Mouse (Mus musculus) forebrain, embryonic 16.5 days (tissue): ENCODE data around the gene Gm14137. TPM values are rescaled to one million over a fixed set of nuclear protein-coding genes. Genes with fewer than 3 reads are reported as not detected.
A peak's percentile ranks its signal among the peaks of the same experiment; 100 is the strongest.

Experiments
- ATAC-seq: fragments of 200-750 bp; cut with Nextera tagmentation; 2 replicates; pipeline ENCODE4 v1.8.0; 2017; ENCODE audit warnings: mild to moderate bottlenecking, moderate library complexity
- H3K27ac ChIP-seq: fragments of 300-500 bp; sonication (generic); 2 replicates; pipeline ENCODE4 v1.5.1; 2014; ENCODE audit warnings: low read length, control low read depth
- H3K27me3 ChIP-seq: fragments of 300-500 bp; sonication (generic); replicated peaks from 2 replicates; pipeline ENCODE4 v1.6.1; 2014; ENCODE audit warnings: low read length; ENCODE audit not compliant: control insufficient read depth, insufficient read depth
- H3K36me3 ChIP-seq: fragments of 300-500 bp; sonication (generic); 2 replicates; pipeline ENCODE4 v1.6.1; 2014; ENCODE audit not compliant: control insufficient read depth, insufficient read depth
- H3K4me1 ChIP-seq: fragments of 300-500 bp; sonication (generic); replicated peaks from 2 replicates; pipeline ENCODE4 v1.6.1; 2014; ENCODE audit warnings: low read length; ENCODE audit not compliant: control insufficient read depth, insufficient read depth
- H3K4me2 ChIP-seq: fragments of 300-500 bp; sonication (generic); 2 replicates; pipeline ENCODE4 v1.6.1; 2014; ENCODE audit warnings: mild to moderate bottlenecking, low read length, control low read depth
- H3K4me3 ChIP-seq: fragments of 300-500 bp; sonication (generic); replicated peaks from 2 replicates; pipeline ENCODE4 v1.5.1; 2014; ENCODE audit warnings: mild to moderate bottlenecking, low read length, control low read depth
- H3K9ac ChIP-seq: fragments of 300-500 bp; sonication (generic); replicated peaks from 2 replicates; pipeline ENCODE4 v1.6.1; 2014; ENCODE audit warnings: low read depth, low read length, control low read depth
- H3K9me3 ChIP-seq: fragments of 300-500 bp; sonication (generic); 2 replicates; pipeline ENCODE4 v1.6.1; 2016; ENCODE audit warnings: low read length; ENCODE audit not compliant: control insufficient read depth
- WGBS: fragments of 180-500 bp; shearing (Covaris S2); extraction: QIAGEN DNeasy Blood & Tissue Kit; methylation state at CpG from one replicate; pipeline ENCODE4 v1.1.7; 2014; 5-methylcytosine and 5-hydroxymethylcytosine counted together
- polyA plus RNA-seq: library from polyadenylated mRNA; unstranded; fragments of >200 nt; fragmentation: Nextera tagmentation; extraction: Ambion mirVana; gene quantifications from 2 replicates; pipeline ENCODE4 v1.2.1, GENCODE M21; 2015

Gene Gm14137
- polyA plus RNA-seq, 1 experiment from 2014 or later = 1.3 TPM

DNA sequence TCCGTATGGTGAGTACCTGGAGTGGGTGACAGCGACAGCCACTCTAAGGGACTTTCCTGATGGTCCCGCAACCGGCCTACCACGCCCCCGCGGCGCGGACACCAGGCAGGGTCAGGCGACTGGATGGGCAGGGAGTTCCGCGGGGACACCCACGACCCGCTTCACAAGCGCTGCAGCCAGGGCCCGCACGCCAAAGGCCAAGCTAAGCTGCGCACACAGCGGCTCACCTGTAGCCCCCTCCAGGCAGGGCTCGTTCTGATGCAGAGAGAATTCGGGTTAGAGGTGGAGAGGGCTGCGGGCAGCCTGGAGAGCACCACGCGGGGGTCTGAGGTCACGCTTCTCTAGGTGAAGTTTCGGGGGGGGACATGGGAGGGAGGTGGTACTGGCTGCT, 6.4 kb upstream of the Gm14137 start:
- Histone ChIP-seq H3K27ac (no peak overlapping the region), H3K4me2 (peak overlapping the region; percentile 100), H3K36me3 (no peaks in the 10 kb centered on the region), H3K27me3 (peaks cover 18% of the 10 kb centered on the region), H3K9ac (peak overlapping the region; percentile 33), H3K4me1 (peaks cover 16% of the 10 kb centered on the region), H3K9me3 (no peaks in the 10 kb centered on the region), H3K4me3 (peak overlapping the region; percentile 61)
- ATAC-seq = peak; percentile 49
- WGBS = 2% methylated on average over 26 of the region's 26 CpGs

DNA sequence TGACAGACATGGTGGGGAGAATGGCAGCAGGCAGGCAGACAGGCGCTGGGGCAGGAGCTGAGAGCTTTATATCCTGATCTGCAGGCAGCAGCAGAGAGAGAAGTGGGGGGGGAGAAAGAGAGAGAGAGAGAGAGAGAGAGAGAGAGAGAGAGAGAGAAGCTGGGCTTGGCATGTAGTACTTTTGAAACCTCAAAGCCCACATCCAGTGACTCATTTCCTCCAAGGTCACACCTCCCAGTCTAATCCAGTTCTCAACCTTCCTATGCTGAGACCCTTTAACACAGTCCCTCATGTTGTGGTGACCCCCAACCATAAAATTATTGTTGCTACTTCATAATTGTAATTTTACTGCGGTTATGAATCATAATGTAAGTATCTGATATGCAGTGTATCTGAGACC, 4.0 kb upstream of the Gm14137 start:
- Histone ChIP-seq H3K27ac (no peak overlapping the region), H3K36me3 (no peaks in the 10 kb centered on the region), H3K9ac (no peak overlapping the region), H3K4me1 (peaks cover 26% of the 10 kb centered on the region), H3K9me3 (no peaks in the 10 kb centered on the region), H3K4me3 (no peak overlapping the region), H3K4me2 (no peak overlapping the region), H3K27me3 (peaks cover 15% of the 10 kb centered on the region)
- ATAC-seq = no peak
- WGBS = 87% methylated on average over 2 of the region's 2 CpGs

DNA sequence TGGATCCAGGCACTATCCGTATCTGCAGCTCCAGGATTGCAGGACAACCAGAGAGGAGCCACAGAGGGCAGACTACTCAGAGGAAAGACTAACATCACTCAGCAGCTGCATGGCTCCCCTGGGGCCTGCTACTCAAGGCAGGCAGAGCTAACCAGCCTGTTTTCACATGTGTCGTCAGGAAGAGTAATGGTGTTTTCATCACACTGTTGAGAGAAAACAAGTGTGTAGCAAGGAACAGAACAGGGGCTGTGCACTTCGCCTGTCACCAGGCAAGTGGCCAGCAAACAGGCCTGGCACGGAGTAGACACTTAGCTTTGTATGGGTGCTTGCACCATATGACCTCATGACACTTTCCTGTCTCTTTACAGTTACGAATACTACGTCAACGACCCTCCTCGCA, 2.7 kb upstream of the Gm14137 start:
- WGBS = 85% methylated on average over 8 of the region's 8 CpGs
- H3K27ac ChIP-seq = no peak overlapping the region
- ATAC-seq = no peak

DNA sequence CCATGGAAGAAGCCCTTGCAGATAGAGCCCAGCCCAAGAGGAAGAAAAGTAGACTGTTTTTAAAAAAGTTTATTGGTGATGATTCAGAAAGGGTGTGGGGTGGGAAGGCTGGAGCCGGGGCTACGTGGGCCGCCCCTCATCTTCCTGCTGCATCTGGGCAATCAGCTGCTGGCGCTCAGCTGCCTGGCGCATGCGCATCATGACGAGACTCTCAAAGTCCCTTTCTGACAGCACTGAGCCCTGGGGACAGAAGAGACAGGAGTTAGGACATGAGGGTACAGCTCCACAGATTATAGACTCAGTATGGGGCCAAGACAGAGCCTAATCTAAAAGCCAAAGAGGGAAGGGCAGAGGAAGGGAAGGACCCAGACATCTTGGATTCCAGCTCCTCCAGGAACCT, 1.9 kb upstream of the Gm14137 start:
- WGBS = 81% methylated on average over 7 of the region's 7 CpGs
- no peak overlapping the region for H3K9ac ChIP-seq
- peaks cover 17% of the 10 kb centered on the region for H3K4me1 ChIP-seq
- no peak overlapping the region for H3K27ac ChIP-seq
- no peaks in the 10 kb centered on the region for H3K9me3 ChIP-seq
- H3K36me3 ChIP-seq = no peaks in the 10 kb centered on the region
- H3K4me3 ChIP-seq = no peak overlapping the region
- H3K27me3 ChIP-seq = peaks cover 2% of the 10 kb centered on the region
- H3K4me2 ChIP-seq = no peak overlapping the region
- no peak for ATAC-seq

More for the DNA sequence above, 2.7 kb upstream of the Gm14137 start:
- Histone ChIP-seq H3K4me1 (peaks cover 26% of the 10 kb centered on the region), H3K27me3 (peaks cover 10% of the 10 kb centered on the region), H3K4me2 (no peak overlapping the region), H3K9ac (no peak overlapping the region), H3K9me3 (no peaks in the 10 kb centered on the region), H3K4me3 (no peak overlapping the region), H3K36me3 (no peaks in the 10 kb centered on the region)

DNA sequence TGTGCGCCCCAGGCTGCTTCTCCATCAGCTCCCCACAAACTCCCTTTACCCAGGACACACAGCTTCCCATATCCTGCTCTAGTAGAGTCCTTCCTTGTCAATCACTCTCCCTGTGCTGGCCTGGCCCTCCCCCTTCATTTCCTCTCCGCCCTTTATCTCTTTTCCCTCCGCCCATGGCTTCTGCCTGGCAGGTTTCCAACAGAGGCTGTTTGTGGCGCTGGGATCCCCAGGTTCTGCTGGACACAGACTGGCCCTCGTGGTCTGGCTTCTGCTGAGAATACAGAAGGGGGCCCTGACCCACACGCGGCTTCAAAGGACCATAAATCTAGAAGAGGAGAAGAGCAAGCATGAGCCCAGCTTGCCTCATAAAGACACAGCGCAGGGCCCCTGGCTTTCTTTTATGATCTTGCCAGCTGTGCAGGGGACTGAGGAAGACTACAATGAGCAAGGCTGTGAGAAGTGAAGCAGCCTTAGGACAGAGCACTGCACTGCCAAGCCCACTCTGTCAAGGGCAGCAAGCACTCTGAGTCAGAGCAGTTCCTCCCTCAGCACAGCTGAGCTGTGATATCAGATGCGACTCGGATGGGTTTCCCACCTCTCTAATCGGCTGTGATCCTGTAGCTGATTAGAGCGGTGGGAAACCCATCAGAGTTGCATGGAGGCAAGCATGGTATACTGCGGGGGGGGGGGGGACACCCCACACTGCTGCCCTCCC, 1.3 kb upstream of the Gm14137 start:
- peaks cover 11% of the 10 kb centered on the region for H3K4me1 ChIP-seq
- 30% methylated on average over 13 of the region's 13 CpGs for WGBS
- 0 out of 2 replicates have a peak, but pooled peaks have one; percentile 26 for ATAC-seq
- H3K9ac ChIP-seq = 0 out of 2 replicates have a peak overlapping the region, but pooled peaks have one; percentile 19
- no peak overlapping the region for H3K4me2 ChIP-seq
- H3K36me3 ChIP-seq = no peaks in the 10 kb centered on the region
- no peaks in the 10 kb centered on the region; the same call in 1 of the 2 replicates for H3K27me3 ChIP-seq
- H3K4me3 ChIP-seq = no peak overlapping the region
- no peaks in the 10 kb centered on the region for H3K9me3 ChIP-seq
- no peak overlapping the region for H3K27ac ChIP-seq

DNA sequence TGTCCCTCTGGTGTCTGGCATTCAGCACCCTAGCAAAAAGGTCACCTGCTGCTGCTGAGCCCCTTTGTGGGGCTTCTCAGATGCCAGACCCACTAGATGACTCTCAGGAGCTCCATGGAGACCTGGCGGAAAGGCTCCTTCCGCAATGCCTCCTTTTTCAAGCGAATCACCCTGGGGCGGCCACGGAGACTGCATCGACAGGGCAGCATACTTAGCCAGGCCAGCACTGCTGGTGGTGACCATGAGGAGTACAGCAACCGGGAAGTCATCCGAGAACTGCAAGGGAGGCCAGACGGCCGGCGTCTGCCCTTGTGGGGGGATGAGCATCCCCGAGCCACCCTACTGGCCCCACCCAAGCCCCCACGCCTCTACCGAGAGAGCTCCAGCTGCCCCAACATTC, 557 bp downstream of the Gm14137 start:
- no peak overlapping the region for H3K4me3 ChIP-seq
- H3K9me3 ChIP-seq = no peaks in the 10 kb centered on the region
- no peak overlapping the region for H3K4me2 ChIP-seq
- H3K27ac ChIP-seq = no peak overlapping the region
- 63% methylated on average over 14 of the region's 14 CpGs for WGBS
- peaks cover 11% of the 10 kb centered on the region for H3K4me1 ChIP-seq
- no peak for ATAC-seq
- no peak overlapping the region for H3K9ac ChIP-seq
- peaks cover 2% of the 10 kb centered on the region; the same call in 1 of the 2 replicates for H3K36me3 ChIP-seq
- H3K27me3 ChIP-seq = no peaks in the 10 kb centered on the region

DNA sequence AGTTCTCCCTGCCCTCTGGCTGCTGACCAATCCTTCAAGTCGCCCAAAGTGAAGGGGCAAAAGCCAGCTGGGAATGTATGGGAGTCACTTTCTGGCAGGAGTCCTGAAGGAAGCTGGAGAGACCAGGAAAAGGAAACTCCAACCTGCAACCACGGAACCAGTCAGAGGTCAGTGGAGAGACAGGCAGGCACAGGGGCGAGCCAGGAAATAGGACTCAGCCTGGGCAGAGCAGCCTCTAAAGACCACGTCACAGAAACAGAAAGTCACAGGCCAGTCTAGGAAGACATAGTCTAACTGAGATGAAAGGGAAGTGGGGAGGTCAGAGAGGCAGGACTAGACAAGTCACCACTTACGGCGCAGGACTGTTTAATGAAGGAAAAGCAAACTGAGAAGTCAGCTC, 1.3 kb downstream of the Gm14137 start:
- Histone ChIP-seq H3K4me3 (no peak overlapping the region), H3K9ac (no peak overlapping the region), H3K4me1 (peaks cover 11% of the 10 kb centered on the region), H3K36me3 (peaks cover 6% of the 10 kb centered on the region; the same call in 1 of the 2 replicates), H3K9me3 (no peaks in the 10 kb centered on the region), H3K27me3 (no peaks in the 10 kb centered on the region), H3K27ac (no peak overlapping the region), H3K4me2 (no peak overlapping the region)
- ATAC-seq = no peak
- WGBS = 76% methylated on average over 6 of the region's 6 CpGs

- Histone ChIP-seq H3K9ac (no peak overlapping the region), H3K36me3 (peaks cover 6% of the 10 kb centered on the region; the same call in 1 of the 2 replicates), H3K4me2 (no peak overlapping the region), H3K9me3 (no peaks in the 10 kb centered on the region), H3K27me3 (no peaks in the 10 kb centered on the region), H3K4me1 (peaks cover 11% of the 10 kb centered on the region), H3K27ac (no peak overlapping the region), H3K4me3 (no peak overlapping the region)
- ATAC-seq = no peak
- WGBS = 63% methylated on average over 3 of the region's 3 CpGs
These were observed 2.5 kb downstream of the Gm14137 start for GRCm38 (mm10) chr2:119176761-119177160.

- Histone ChIP-seq H3K4me2 (no peak overlapping the region), H3K36me3 (peaks cover 6% of the 10 kb centered on the region; the same call in 1 of the 2 replicates), H3K9ac (no peak overlapping the region), H3K4me3 (no peak overlapping the region), H3K9me3 (no peaks in the 10 kb centered on the region), H3K27ac (no peak overlapping the region), H3K4me1 (peaks cover 11% of the 10 kb centered on the region), H3K27me3 (no peaks in the 10 kb centered on the region)
- 91% methylated on average over 5 of the region's 5 CpGs for WGBS
- no peak for ATAC-seq
These were observed 3.2 kb downstream of the Gm14137 start for GRCm38 (mm10) chr2:119177384-119177939.
